Mouse (Mus musculus) G1E (cell line): ENCODE data around the gene Cars2.

ENCODE experiments used
- CTCF ChIP-seq: IDR thresholded peaks from 2 replicates; pipeline ENCODE4 v1.5.1; 2012; ENCODE audit warnings: low read depth, low read length, inconsistent platforms, mixed read lengths
- GATA1 ChIP-seq: IDR thresholded peaks from 2 replicates; pipeline ENCODE4 v1.6.1; 2012; ENCODE audit warnings: borderline replicate concordance, low read length, inconsistent platforms, mixed read lengths

- TF ChIP-seq CTCF (no peak), GATA1 (no peak)
These were observed 14.1 kb upstream of the Cars2 start for GRCm38 (mm10) chr8:11564721-11565120.
